Mouse (Mus musculus) lung, embryonic 16.5 days (tissue): ENCODE results near the gene Stac3. TPM values are rescaled to one million over a fixed set of nuclear protein-coding genes. Genes with fewer than 3 reads are reported as not detected.

Experiments used
- ATAC-seq: fragments of 200-750 bp; cut with Nextera tagmentation; 2 replicates; pipeline ENCODE4 v1.8.0; 2017; ENCODE audit warnings: low read depth, mild to moderate bottlenecking, moderate library complexity
- H3K27ac ChIP-seq: fragments of 300-500 bp; sonication (generic); 2 replicates; pipeline ENCODE4 v1.5.1; 2014; ENCODE audit warnings: mild to moderate bottlenecking, control low read depth, low read length
- H3K27me3 ChIP-seq: fragments of 300-500 bp; sonication (generic); 2 replicates; pipeline ENCODE4 v1.6.1; 2014; ENCODE audit warnings: low read depth, low read length, mixed read lengths; ENCODE audit not compliant: control insufficient read depth, insufficient read depth
- H3K36me3 ChIP-seq: fragments of 300-500 bp; sonication (generic); 2 replicates; pipeline ENCODE4 v1.6.1; 2014; ENCODE audit warnings: low read length; ENCODE audit not compliant: control insufficient read depth, insufficient read depth
- H3K4me1 ChIP-seq: fragments of 300-500 bp; sonication (generic); replicated peaks from 2 replicates; pipeline ENCODE4 v1.6.1; 2014; ENCODE audit warnings: low read length, mixed read lengths; ENCODE audit not compliant: control insufficient read depth, insufficient read depth
- H3K4me2 ChIP-seq: fragments of 300-500 bp; sonication (generic); 2 replicates; pipeline ENCODE4 v1.6.1; 2014; ENCODE audit warnings: low read depth, low read length, control low read depth
- H3K4me3 ChIP-seq: fragments of 300-500 bp; sonication (generic); 2 replicates; pipeline ENCODE4 v1.5.1; 2014; ENCODE audit warnings: mild to moderate bottlenecking, low read length, control low read depth
- H3K9ac ChIP-seq: fragments of 300-500 bp; sonication (generic); 2 replicates; pipeline ENCODE4 v1.6.1; 2014; ENCODE audit warnings: low read length, control low read depth
- H3K9me3 ChIP-seq: fragments of 300-500 bp; sonication (generic); 2 replicates; pipeline ENCODE4 v1.6.1; 2016; ENCODE audit warnings: low read length; ENCODE audit not compliant: control insufficient read depth
- WGBS: fragments of 180-500 bp; shearing (Covaris S2); extraction: QIAGEN DNeasy Blood & Tissue Kit; methylation state at CpG from one replicate; pipeline ENCODE4 v1.1.7; 2014; 5-methylcytosine and 5-hydroxymethylcytosine counted together
- polyA plus RNA-seq: library from polyadenylated mRNA; unstranded; fragments of >200 nt; fragmentation: Nextera tagmentation; extraction: Ambion mirVana; gene quantifications from 2 replicates; pipeline ENCODE4 v1.2.1, GENCODE M21; 2015

Stac3 gene
- polyA plus RNA-seq, 1 experiment from 2014 or later: 1.8 TPM

GRCm38 (mm10) chr10:127513501-127514091 lies 12.1 kb downstream of the Stac3 start:
- peak overlapping the region; percentile 23 for H3K9ac ChIP-seq
- peak; percentile 9 for ATAC-seq

GRCm38 (mm10) chr10:127514111-127514698 lies 12.7 kb downstream of the Stac3 start:
- ATAC-seq: no peak
- peaks cover 40% of the 10 kb centered on the region for H3K27me3 ChIP-seq
- 15% methylated on average over 13 of the region's 13 CpGs for WGBS
- no peak overlapping the region; the same call in 1 of the 2 replicates for H3K9ac ChIP-seq
- H3K36me3 ChIP-seq: peaks cover 18% of the 10 kb centered on the region
- peak overlapping the region; percentile 50; the same call in 1 of the 2 replicates for H3K4me2 ChIP-seq
- no peak overlapping the region for H3K4me3 ChIP-seq
- H3K9me3 ChIP-seq: no peaks in the 10 kb centered on the region; the same call in 1 of the 2 replicates
- H3K4me1 ChIP-seq: peaks cover 60% of the 10 kb centered on the region
- H3K27ac ChIP-seq: no peak overlapping the region; the same call in 1 of the 2 replicates

More at GRCm38 (mm10) chr10:127513501-127514091, 12.1 kb downstream of the Stac3 start:
- 1% methylated on average over 15 of the region's 16 CpGs for WGBS
- Histone ChIP-seq H3K27me3 (peaks cover 43% of the 10 kb centered on the region), H3K4me2 (peak overlapping the region; percentile 50), H3K4me3 (peak overlapping the region; percentile 21; the same call in 1 of the 2 replicates), H3K36me3 (peaks cover 12% of the 10 kb centered on the region), H3K4me1 (peaks cover 66% of the 10 kb centered on the region), H3K9me3 (no peaks in the 10 kb centered on the region; the same call in 1 of the 2 replicates), H3K27ac (no peak overlapping the region)

GRCm38 (mm10) chr10:127514764-127515163 lies 13.3 kb downstream of the Stac3 start, which contains the start of gene Ndufa4l2:
Gene Ndufa4l2, plus strand, starts transcription at chr10:127514967.
- H3K36me3 ChIP-seq: peaks cover 22% of the 10 kb centered on the region
- no peaks in the 10 kb centered on the region; the same call in 1 of the 2 replicates for H3K9me3 ChIP-seq
- ATAC-seq: no peak
- peaks cover 35% of the 10 kb centered on the region for H3K27me3 ChIP-seq
- H3K4me1 ChIP-seq: peaks cover 56% of the 10 kb centered on the region
- 16% methylated on average over 6 of the region's 6 CpGs for WGBS
- peak within 1 kb of the TSS; percentile 41 for H3K9ac ChIP-seq
- H3K4me3 ChIP-seq: peak within 1 kb of the TSS; percentile 37
- peak within 1 kb of the TSS; percentile 87 for H3K27ac ChIP-seq
- peak within 1 kb of the TSS; percentile 50 for H3K4me2 ChIP-seq

- Histone ChIP-seq H3K27me3 (peaks cover 29% of the 10 kb centered on the region), H3K4me2 (peak overlapping the region; percentile 50), H3K4me1 (peaks cover 56% of the 10 kb centered on the region), H3K9ac (peak overlapping the region; percentile 41), H3K36me3 (peaks cover 29% of the 10 kb centered on the region), H3K4me3 (peak overlapping the region; percentile 37), H3K9me3 (no peaks in the 10 kb centered on the region; the same call in 1 of the 2 replicates), H3K27ac (peak overlapping the region; percentile 87)
- no peak for ATAC-seq
- 37% methylated on average over 9 of the region's 9 CpGs for WGBS
These were observed 13.9 kb downstream of the Stac3 start for GRCm38 (mm10) chr10:127515271-127515982.

- no peak for ATAC-seq
- Histone ChIP-seq H3K9ac (peak overlapping the region; percentile 63), H3K27ac (peak overlapping the region; percentile 87), H3K27me3 (peaks cover 23% of the 10 kb centered on the region), H3K36me3 (peaks cover 30% of the 10 kb centered on the region), H3K4me2 (peak overlapping the region; percentile 50), H3K4me1 (peaks cover 59% of the 10 kb centered on the region), H3K9me3 (no peaks in the 10 kb centered on the region; the same call in 1 of the 2 replicates), H3K4me3 (peak overlapping the region; percentile 37; the same call in 1 of the 2 replicates)
- WGBS: 21% methylated on average over 8 of the region's 8 CpGs
These were observed 14.5 kb downstream of the Stac3 start for GRCm38 (mm10) chr10:127515983-127516459.

- Histone ChIP-seq H3K27me3 (peaks cover 16% of the 10 kb centered on the region; the same call in 1 of the 2 replicates), H3K9me3 (no peaks in the 10 kb centered on the region; the same call in 1 of the 2 replicates), H3K4me3 (peak overlapping the region; percentile 37; the same call in 1 of the 2 replicates), H3K9ac (peak overlapping the region; percentile 63), H3K27ac (peak overlapping the region; percentile 87), H3K4me1 (peaks cover 59% of the 10 kb centered on the region), H3K36me3 (peaks cover 30% of the 10 kb centered on the region), H3K4me2 (peak overlapping the region; percentile 50)
- WGBS: 13% methylated on average over 30 of the region's 30 CpGs
- peak; percentile 70 for ATAC-seq
These were observed 15.2 kb downstream of the Stac3 start for GRCm38 (mm10) chr10:127516576-127517260.

- H3K9ac ChIP-seq: no peak overlapping the region
- peaks cover 51% of the 10 kb centered on the region for H3K4me1 ChIP-seq
- H3K27me3 ChIP-seq: peaks cover 14% of the 10 kb centered on the region; the same call in 1 of the 2 replicates
- WGBS: 95% methylated on average over 22 of the region's 22 CpGs
- H3K9me3 ChIP-seq: no peaks in the 10 kb centered on the region; the same call in 1 of the 2 replicates
- no peak overlapping the region for H3K27ac ChIP-seq
- ATAC-seq: no peak
- H3K36me3 ChIP-seq: peaks cover 30% of the 10 kb centered on the region
- H3K4me3 ChIP-seq: no peak overlapping the region
- H3K4me2 ChIP-seq: no peak overlapping the region
These were observed 16.5 kb downstream of the Stac3 start for GRCm38 (mm10) chr10:127517941-127518340.

GRCm38 (mm10) chr10:127519041-127519701 lies 17.7 kb downstream of the Stac3 start:
- ATAC-seq: no peak
- H3K36me3 ChIP-seq: peaks cover 30% of the 10 kb centered on the region
- peaks cover 40% of the 10 kb centered on the region for H3K4me1 ChIP-seq
- WGBS: 92% methylated on average over 25 of the region's 26 CpGs
- H3K27ac ChIP-seq: no peak overlapping the region
- H3K9ac ChIP-seq: no peak overlapping the region
- no peak overlapping the region for H3K4me3 ChIP-seq
- H3K9me3 ChIP-seq: no peaks in the 10 kb centered on the region; the same call in 1 of the 2 replicates
- H3K27me3 ChIP-seq: peaks cover 16% of the 10 kb centered on the region
- no peak overlapping the region for H3K4me2 ChIP-seq
